Mouse (Mus musculus) heart, postnatal 0 days (tissue): Measurements from ENCODE around the gene Mettl2. TPM values are rescaled to one million over a fixed set of nuclear protein-coding genes. Genes with fewer than 3 reads are reported as not detected.
A peak's percentile ranks its signal among the peaks of the same experiment; 100 is the strongest.
"Not testable (repeated sequence)": the region's sequence is repeated elsewhere in the genome, so short reads cannot be mapped to it uniquely, and the experiment has no call there.

Experiments used
- ATAC-seq: fragments of 200-750 bp; cut with Nextera tagmentation; 2 replicates; pipeline ENCODE4 v1.8.0; 2017; ENCODE audit warnings: low read depth, moderate number of reproducible peaks, moderate library complexity; ENCODE audit not compliant: insufficient read depth
- DNase-seq: peaks from one replicate; pipeline ENCODE4 v3.0.0-alpha.2; 2016; ENCODE audit warnings: low spot score
- H3K27ac ChIP-seq: fragments of 300-500 bp; sonication (generic); 2 replicates; pipeline ENCODE4 v1.5.1; 2014; ENCODE audit warnings: low read depth, mild to moderate bottlenecking
- H3K27me3 ChIP-seq: fragments of 300-500 bp; sonication (generic); 2 replicates; pipeline ENCODE4 v1.6.1; 2014; ENCODE audit warnings: low read length, mixed read lengths; ENCODE audit not compliant: control insufficient read depth, insufficient read depth
- H3K36me3 ChIP-seq: fragments of 300-500 bp; sonication (generic); replicated peaks from 2 replicates; pipeline ENCODE4 v1.6.1; 2014; ENCODE audit warnings: low read length, mixed read lengths; ENCODE audit not compliant: control insufficient read depth, insufficient read depth
- H3K4me1 ChIP-seq: fragments of 300-500 bp; sonication (generic); 2 replicates; pipeline ENCODE4 v1.6.1; 2014; ENCODE audit warnings: antibody characterized with exemption; ENCODE audit not compliant: control insufficient read depth, insufficient read depth
- H3K4me2 ChIP-seq: fragments of 300-500 bp; sonication (generic); 2 replicates; pipeline ENCODE4 v1.6.1; 2014; ENCODE audit warnings: low read depth, mild to moderate bottlenecking, low read length, moderate library complexity
- H3K4me3 ChIP-seq: fragments of 300-500 bp; sonication (generic); 2 replicates; pipeline ENCODE4 v1.5.1; 2014; ENCODE audit warnings: low read depth, low read length
- H3K9ac ChIP-seq: fragments of 300-500 bp; sonication (generic); replicated peaks from 2 replicates; pipeline ENCODE4 v1.6.1; 2014; ENCODE audit warnings: low read depth, low read length, mixed read lengths
- H3K9me3 ChIP-seq: fragments of 300-500 bp; sonication (generic); replicated peaks from 2 replicates; pipeline ENCODE4 v1.6.1; 2016; ENCODE audit warnings: low read length; ENCODE audit not compliant: control insufficient read depth
- CTCF ChIP-seq: IDR thresholded peaks from 2 replicates; pipeline ENCODE4 v1.5.1; 2016; ENCODE audit warnings: antibody characterized with exemption, control low read depth, low read depth
- EP300 ChIP-seq: IDR thresholded peaks from 2 replicates; pipeline ENCODE4 v1.6.1; 2016; ENCODE audit warnings: antibody characterized with exemption, low read depth
- WGBS: fragments of 180-500 bp; shearing (Covaris S2); extraction: QIAGEN DNeasy Blood & Tissue Kit; methylation state at CpG from one replicate; pipeline ENCODE4 v1.1.7; 2014; 5-methylcytosine and 5-hydroxymethylcytosine counted together
- polyA plus RNA-seq: library from polyadenylated mRNA; unstranded; fragments of >200 nt; fragmentation: Nextera tagmentation; extraction: Ambion mirVana; gene quantifications from 2 replicates; pipeline ENCODE4 v1.2.1, GENCODE M21; 2015
- total RNA-seq: library from RNA; depleted of rRNA; stranded (reverse); fragments of >200 nt; gene quantifications from 2 replicates; pipeline ENCODE4 v1.2.3, GENCODE M21; 2014; ENCODE audit warnings: low replicate concordance; rRNA removed

The Mettl2 gene
- total RNA-seq: 15.5 and 20.2 TPM in 2 replicates
- polyA plus RNA-seq: 13.3 and 14.9 TPM in 2 replicates

- H3K4me1 ChIP-seq: peaks cover 11% of the 10 kb centered on the region
- peak within 1 kb of the TSS; percentile 89 for H3K4me3 ChIP-seq
- TF ChIP-seq CTCF: peak; percentile 73
- no peak for TF ChIP-seq EP300
- H3K27me3 ChIP-seq: no peaks in the 10 kb centered on the region
- H3K9me3 ChIP-seq: no peaks in the 10 kb centered on the region
- 1% methylated on average over 36 of the region's 38 CpGs for WGBS
- DNase-seq (peak; percentile 82), ATAC-seq (peak; percentile 93)
- H3K9ac ChIP-seq: peak within 1 kb of the TSS; percentile 62
- H3K4me2 ChIP-seq: peak within 1 kb of the TSS; percentile 94
- peaks cover 14% of the 10 kb centered on the region for H3K36me3 ChIP-seq
- H3K27ac ChIP-seq: peak within 1 kb of the TSS; percentile 75
These were observed at the start of gene Mettl2 for GRCm38 (mm10) chr11:105125735-105126519. TSS of gene Mettl2 (plus strand) at chr11:105126425.

GRCm38 (mm10) chr11:105112448-105112847 lies 13.8 kb upstream of the Mettl2 start:
- H3K4me3 ChIP-seq, H3K9me3 ChIP-seq, H3K36me3 ChIP-seq, H3K27ac ChIP-seq, DNase-seq, H3K9ac ChIP-seq, H3K4me2 ChIP-seq, H3K27me3 ChIP-seq, ATAC-seq, H3K4me1 ChIP-seq: not testable (repeated sequence)
- WGBS: 67% methylated on average over 22 of the region's 22 CpGs

GRCm38 (mm10) chr11:105117814-105118213 lies 8.4 kb upstream of the Mettl2 start:
- 79% methylated on average over 7 of the region's 7 CpGs for WGBS
- Histone ChIP-seq H3K4me2 (no peak overlapping the region), H3K27ac (no peak overlapping the region), H3K36me3 (no peaks in the 10 kb centered on the region), H3K4me3 (no peak overlapping the region), H3K9ac (no peak overlapping the region), H3K27me3 (no peaks in the 10 kb centered on the region), H3K9me3 (no peaks in the 10 kb centered on the region), H3K4me1 (no peaks in the 10 kb centered on the region)
- ATAC-seq (no peak), DNase-seq (no peak)
- TF ChIP-seq CTCF: no peak
- no peak for TF ChIP-seq EP300

GRCm38 (mm10) chr11:105120551-105121061 lies 5.6 kb upstream of the Mettl2 start:
- ATAC-seq (no peak), DNase-seq (no peak)
- Histone ChIP-seq H3K27ac (no peak overlapping the region), H3K4me1 (no peaks in the 10 kb centered on the region), H3K36me3 (no peaks in the 10 kb centered on the region), H3K4me3 (no peak overlapping the region), H3K4me2 (no peak overlapping the region), H3K27me3 (no peaks in the 10 kb centered on the region), H3K9me3 (no peaks in the 10 kb centered on the region), H3K9ac (no peak overlapping the region)
- WGBS: 15% methylated on average over 4 of the region's 4 CpGs
- no peak for TF ChIP-seq EP300
- TF ChIP-seq CTCF: no peak

GRCm38 (mm10) chr11:105121792-105122191 lies 4.4 kb upstream of the Mettl2 start:
- DNase-seq, H3K4me2 ChIP-seq, ATAC-seq, H3K36me3 ChIP-seq, H3K27ac ChIP-seq, H3K27me3 ChIP-seq, H3K4me3 ChIP-seq, H3K4me1 ChIP-seq, H3K9me3 ChIP-seq, H3K9ac ChIP-seq: not testable (repeated sequence)
- WGBS: 68% methylated on average over 5 of the region's 5 CpGs

- Histone ChIP-seq H3K4me1 (peaks cover 11% of the 10 kb centered on the region), H3K9ac (no peak overlapping the region), H3K4me3 (no peak overlapping the region), H3K36me3 (0 out of 2 replicates have a peak, but pooled peaks cover 7% of the 10 kb centered on the region), H3K27ac (no peak overlapping the region), H3K27me3 (no peaks in the 10 kb centered on the region), H3K9me3 (no peaks in the 10 kb centered on the region), H3K4me2 (no peak overlapping the region)
- ATAC-seq (no peak), DNase-seq (peak; percentile 64)
- TF ChIP-seq EP300: no peak
- TF ChIP-seq CTCF: peak; percentile 64
- WGBS: 10% methylated on average over 9 of the region's 9 CpGs
These were observed 2.2 kb upstream of the Mettl2 start for GRCm38 (mm10) chr11:105123986-105124385.
